Mouse (Mus musculus) forebrain, embryonic 16.5 days (tissue): ENCODE results near the gene Susd2. TPM values are rescaled to one million over a fixed set of nuclear protein-coding genes. Genes with fewer than 3 reads are reported as not detected.

Experiments used
- ATAC-seq: fragments of 200-750 bp; cut with Nextera tagmentation; 2 replicates; pipeline ENCODE4 v1.8.0; 2017; ENCODE audit warnings: mild to moderate bottlenecking, moderate library complexity
- H3K27ac ChIP-seq: fragments of 300-500 bp; sonication (generic); 2 replicates; pipeline ENCODE4 v1.5.1; 2014; ENCODE audit warnings: low read length, control low read depth
- H3K27me3 ChIP-seq: fragments of 300-500 bp; sonication (generic); replicated peaks from 2 replicates; pipeline ENCODE4 v1.6.1; 2014; ENCODE audit warnings: low read length; ENCODE audit not compliant: control insufficient read depth, insufficient read depth
- H3K36me3 ChIP-seq: fragments of 300-500 bp; sonication (generic); 2 replicates; pipeline ENCODE4 v1.6.1; 2014; ENCODE audit not compliant: control insufficient read depth, insufficient read depth
- H3K4me1 ChIP-seq: fragments of 300-500 bp; sonication (generic); replicated peaks from 2 replicates; pipeline ENCODE4 v1.6.1; 2014; ENCODE audit warnings: low read length; ENCODE audit not compliant: control insufficient read depth, insufficient read depth
- H3K4me2 ChIP-seq: fragments of 300-500 bp; sonication (generic); 2 replicates; pipeline ENCODE4 v1.6.1; 2014; ENCODE audit warnings: mild to moderate bottlenecking, low read length, control low read depth
- H3K4me3 ChIP-seq: fragments of 300-500 bp; sonication (generic); replicated peaks from 2 replicates; pipeline ENCODE4 v1.5.1; 2014; ENCODE audit warnings: mild to moderate bottlenecking, low read length, control low read depth
- H3K9ac ChIP-seq: fragments of 300-500 bp; sonication (generic); replicated peaks from 2 replicates; pipeline ENCODE4 v1.6.1; 2014; ENCODE audit warnings: low read depth, low read length, control low read depth
- H3K9me3 ChIP-seq: fragments of 300-500 bp; sonication (generic); 2 replicates; pipeline ENCODE4 v1.6.1; 2016; ENCODE audit warnings: low read length; ENCODE audit not compliant: control insufficient read depth
- WGBS: fragments of 180-500 bp; shearing (Covaris S2); extraction: QIAGEN DNeasy Blood & Tissue Kit; methylation state at CpG from one replicate; pipeline ENCODE4 v1.1.7; 2014; 5-methylcytosine and 5-hydroxymethylcytosine counted together
- polyA plus RNA-seq: library from polyadenylated mRNA; unstranded; fragments of >200 nt; fragmentation: Nextera tagmentation; extraction: Ambion mirVana; gene quantifications from 2 replicates; pipeline ENCODE4 v1.2.1, GENCODE M21; 2015

Gene Susd2
- 1.2 and 1.3 TPM in 2 replicates for polyA plus RNA-seq

- Histone ChIP-seq H3K4me2 (no peak within 1 kb of the TSS; the same call in 1 of the 2 replicates), H3K4me1 (peaks cover 18% of the 10 kb centered on the region), H3K27ac (no peak within 1 kb of the TSS), H3K4me3 (no peak within 1 kb of the TSS), H3K27me3 (no peaks in the 10 kb centered on the region), H3K9ac (no peak within 1 kb of the TSS), H3K36me3 (no peaks in the 10 kb centered on the region; the same call in 1 of the 2 replicates), H3K9me3 (no peaks in the 10 kb centered on the region)
- WGBS: 5% methylated on average over 11 of the region's 11 CpGs
- peak; percentile 41 for ATAC-seq
Measured at GRCm38 (mm10) chr10:75643741-75644343, at the start of gene Susd2. Gene Susd2, minus strand, starts transcription at chr10:75644008.

GRCm38 (mm10) chr10:75688598-75688997 is 44.8 kb upstream of the Susd2 start:
- no peak overlapping the region for H3K27ac ChIP-seq
- no peaks in the 10 kb centered on the region for H3K9me3 ChIP-seq
- no peak overlapping the region for H3K4me2 ChIP-seq
- H3K27me3 ChIP-seq: no peaks in the 10 kb centered on the region
- no peak overlapping the region for H3K9ac ChIP-seq
- 90% methylated on average over 2 of the region's 2 CpGs for WGBS
- ATAC-seq: no peak
- H3K4me3 ChIP-seq: no peak overlapping the region
- H3K4me1 ChIP-seq: peaks cover 20% of the 10 kb centered on the region
- H3K36me3 ChIP-seq: no peaks in the 10 kb centered on the region

GRCm38 (mm10) chr10:75686724-75687123 is 42.9 kb upstream of the Susd2 start:
- H3K27me3 ChIP-seq: no peaks in the 10 kb centered on the region
- no peak for ATAC-seq
- 71% methylated on average over 4 of the region's 4 CpGs for WGBS
- H3K4me1 ChIP-seq: peaks cover 22% of the 10 kb centered on the region
- no peak overlapping the region for H3K9ac ChIP-seq
- H3K4me2 ChIP-seq: no peak overlapping the region
- H3K36me3 ChIP-seq: no peaks in the 10 kb centered on the region
- no peak overlapping the region for H3K27ac ChIP-seq
- no peak overlapping the region for H3K4me3 ChIP-seq
- no peaks in the 10 kb centered on the region for H3K9me3 ChIP-seq

GRCm38 (mm10) chr10:75684035-75685004 is 40.5 kb upstream of the Susd2 start:
- peak overlapping the region; percentile 53 for H3K27ac ChIP-seq
- no peak overlapping the region for H3K4me3 ChIP-seq
- ATAC-seq: peak; percentile 93
- WGBS: 35% methylated on average over 12 of the region's 12 CpGs
- H3K36me3 ChIP-seq: no peaks in the 10 kb centered on the region
- peaks cover 24% of the 10 kb centered on the region for H3K4me1 ChIP-seq
- no peak overlapping the region for H3K9ac ChIP-seq
- H3K9me3 ChIP-seq: no peaks in the 10 kb centered on the region
- H3K27me3 ChIP-seq: no peaks in the 10 kb centered on the region
- H3K4me2 ChIP-seq: no peak overlapping the region

GRCm38 (mm10) chr10:75680574-75681001 is 36.8 kb upstream of the Susd2 start:
- H3K36me3 ChIP-seq: no peaks in the 10 kb centered on the region
- WGBS: 86% methylated on average over 10 of the region's 10 CpGs
- no peak overlapping the region for H3K27ac ChIP-seq
- no peak overlapping the region for H3K4me3 ChIP-seq
- no peaks in the 10 kb centered on the region for H3K9me3 ChIP-seq
- H3K4me1 ChIP-seq: peaks cover 29% of the 10 kb centered on the region
- no peak overlapping the region for H3K9ac ChIP-seq
- H3K4me2 ChIP-seq: no peak overlapping the region
- ATAC-seq: peak; percentile 21; the same call in 1 of the 2 replicates
- no peaks in the 10 kb centered on the region for H3K27me3 ChIP-seq

GRCm38 (mm10) chr10:75679204-75679603 is 35.4 kb upstream of the Susd2 start:
- no peaks in the 10 kb centered on the region for H3K36me3 ChIP-seq
- peaks cover 19% of the 10 kb centered on the region for H3K4me1 ChIP-seq
- no peak overlapping the region for H3K4me2 ChIP-seq
- H3K9me3 ChIP-seq: no peaks in the 10 kb centered on the region
- H3K9ac ChIP-seq: no peak overlapping the region
- no peak overlapping the region for H3K27ac ChIP-seq
- H3K27me3 ChIP-seq: no peaks in the 10 kb centered on the region
- H3K4me3 ChIP-seq: no peak overlapping the region
- WGBS: 77% methylated on average over 6 of the region's 6 CpGs
- ATAC-seq: no peak

- Histone ChIP-seq H3K9ac (no peak overlapping the region), H3K9me3 (no peaks in the 10 kb centered on the region), H3K4me1 (peaks cover 11% of the 10 kb centered on the region; the same call in 1 of the 2 replicates), H3K4me2 (no peak overlapping the region), H3K36me3 (no peaks in the 10 kb centered on the region), H3K4me3 (no peak overlapping the region), H3K27me3 (no peaks in the 10 kb centered on the region), H3K27ac (no peak overlapping the region)
- 72% methylated on average over 5 of the region's 5 CpGs for WGBS
- ATAC-seq: no peak
Measured at GRCm38 (mm10) chr10:75677989-75678388, 34.2 kb upstream of the Susd2 start.

- WGBS: 82% methylated on average over 2 of the region's 2 CpGs
- no peaks in the 10 kb centered on the region for H3K27me3 ChIP-seq
- H3K4me3 ChIP-seq: no peak overlapping the region
- no peak for ATAC-seq
- no peak overlapping the region for H3K27ac ChIP-seq
- H3K9ac ChIP-seq: no peak overlapping the region
- H3K36me3 ChIP-seq: no peaks in the 10 kb centered on the region
- H3K4me2 ChIP-seq: no peak overlapping the region
- H3K4me1 ChIP-seq: peaks cover 11% of the 10 kb centered on the region; the same call in 1 of the 2 replicates
- H3K9me3 ChIP-seq: no peaks in the 10 kb centered on the region
Measured at GRCm38 (mm10) chr10:75677571-75677970, 33.8 kb upstream of the Susd2 start.

GRCm38 (mm10) chr10:75676819-75677565 is 33.2 kb upstream of the Susd2 start:
- 89% methylated on average over 7 of the region's 7 CpGs for WGBS
- Histone ChIP-seq H3K9ac (no peak overlapping the region), H3K9me3 (no peaks in the 10 kb centered on the region), H3K4me2 (no peak overlapping the region), H3K27ac (no peak overlapping the region), H3K36me3 (no peaks in the 10 kb centered on the region), H3K27me3 (no peaks in the 10 kb centered on the region), H3K4me3 (no peak overlapping the region), H3K4me1 (peaks cover 11% of the 10 kb centered on the region; the same call in 1 of the 2 replicates)
- no peak for ATAC-seq
